Comparison of ENCODE assay signal across 8 mouse cellular contexts in the genomic region with DNA sequence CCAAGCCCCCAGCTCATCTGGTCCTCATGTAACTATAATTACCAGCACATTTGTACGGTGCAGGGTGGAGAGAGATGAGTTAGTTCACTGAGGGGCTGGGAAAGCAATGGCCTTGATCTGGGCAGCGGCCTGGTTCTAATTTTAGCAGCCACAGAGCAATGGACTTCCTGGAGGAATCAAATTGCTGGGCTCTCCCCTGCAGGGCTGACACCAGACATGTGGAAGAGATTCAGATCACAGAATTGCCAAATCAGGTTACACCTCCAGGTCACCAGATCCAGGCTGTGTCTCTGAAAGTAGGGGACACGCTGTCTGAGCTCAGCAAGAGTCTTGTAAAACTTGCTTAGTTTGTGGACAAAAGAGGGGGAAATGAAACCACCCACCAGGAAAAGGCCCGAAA. TPM values are rescaled to one million over a fixed set of nuclear protein-coding genes. Genes with fewer than 3 reads are reported as not detected.
A peak's percentile ranks its signal among the peaks of the same experiment; 100 is the strongest.
DNase-seq lines count a peak whose midpoint lies in the region; ATAC-seq lines count a peak whose summit lies in the region.

No protein-coding gene starts in this region.

- peak overlapping the region; percentile 95 for H3K27ac ChIP-seq in embryonic facial prominence, embryonic 13.5 days
- H3K27ac ChIP-seq in heart, embryonic 16.5 days (ENCODE audit: low read length): peak overlapping the region; percentile 81

- H3K4me2 ChIP-seq in embryonic facial prominence, embryonic 13.5 days: peak overlapping the region; percentile 12
- peak overlapping the region; percentile 36 for H3K4me2 ChIP-seq in heart, embryonic 16.5 days (ENCODE audit: low read depth, low read length)

- H3K9me3 ChIP-seq in embryonic facial prominence, embryonic 13.5 days: no peaks in the 10 kb centered on the region
- no peaks in the 10 kb centered on the region for H3K9me3 ChIP-seq in heart, embryonic 16.5 days (replicated peaks; ENCODE audit: control insufficient read depth, low read length)

- H3K36me3 ChIP-seq in embryonic facial prominence, embryonic 13.5 days: no peaks in the 10 kb centered on the region
- no peaks in the 10 kb centered on the region for H3K36me3 ChIP-seq in heart, embryonic 16.5 days (ENCODE audit: control insufficient read depth, insufficient read depth)

- peak; percentile 76 for ATAC-seq in embryonic facial prominence, embryonic 13.5 days (ENCODE audit: insufficient number of reproducible peaks, insufficient read depth, low FRiP score, low TSS enrichment, low read depth)
- ATAC-seq in heart, embryonic 16.5 days (replicated peaks; ENCODE audit: extremely low read depth, insufficient read depth, low FRiP score): peak; percentile 49; the same call in 1 of the 2 replicates
- peak; percentile 43 for ATAC-seq in megakaryocyte, adult 5-6 weeks (ENCODE audit: poor library complexity, severe bottlenecking)

- H3K4me1 ChIP-seq in embryonic facial prominence, embryonic 13.5 days: peaks cover 59% of the 10 kb centered on the region
- peaks cover 26% of the 10 kb centered on the region for H3K4me1 ChIP-seq in heart, embryonic 16.5 days (ENCODE audit: control insufficient read depth, insufficient read depth, low read length)

- H3K9ac ChIP-seq in embryonic facial prominence, embryonic 13.5 days: peak overlapping the region; percentile 40; the same call in 1 of the 2 replicates
- H3K9ac ChIP-seq in heart, embryonic 16.5 days (ENCODE audit: low read length): no peak overlapping the region

- no peak overlapping the region for H3K4me3 ChIP-seq in embryonic facial prominence, embryonic 13.5 days
- no peak overlapping the region for H3K4me3 ChIP-seq in heart, embryonic 16.5 days (ENCODE audit: low read length)

- H3K27me3 ChIP-seq in embryonic facial prominence, embryonic 13.5 days: no peaks in the 10 kb centered on the region
- no peaks in the 10 kb centered on the region for H3K27me3 ChIP-seq in heart, embryonic 16.5 days (ENCODE audit: control insufficient read depth, insufficient read depth, low read length)

- WGBS in embryonic facial prominence, embryonic 13.5 days: 2% methylated on average over 4 of the region's 4 CpGs
- 8% methylated on average over 4 of the region's 4 CpGs for WGBS in heart, embryonic 16.5 days

- DNase-seq in right cerebral cortex, postnatal 10 days (ENCODE audit: low spot score in 2 of 2): peak; percentile 27 to 30
- no peak for DNase-seq in right cerebral cortex, postnatal 36 days (ENCODE audit: low spot score in 2 of 2)
- DNase-seq in kidney, postnatal 25 days: peak; percentile 34 to 59
- DNase-seq in frontal cortex, postnatal 36 days (ENCODE audit: low spot score in 2 of 2): no peak
- DNase-seq in spleen, postnatal 36 days (ENCODE audit: low spot score in 2 of 2): no peak

RNA-seq across cellular contexts. Expression of a gene that starts 19.3 kb away (rescaled TPM):
- 0.39 and 0.41 TPM in 2 replicates for polyA plus RNA-seq in embryonic facial prominence, embryonic 13.5 days (2015; fragmentation: Nextera tagmentation; extraction: Ambion mirVana)
- polyA plus RNA-seq in heart, embryonic 16.5 days (2015; fragmentation: Nextera tagmentation; extraction: Ambion mirVana): 1.8 and 2.8 TPM in 2 replicates
- not detected in 2 replicates for total RNA-seq in megakaryocyte, adult 5-6 weeks (2015)
- not detected in 2 replicates for total RNA-seq in megakaryocyte, adult 5-6 weeks (2017)

Comparison
In these comparisons a context has a peak if more than half of its experiments do, and no peak if none do; other contexts are left out.
1. DNase-seq: peak in right cerebral cortex, postnatal 10 days (2 of 2) and kidney, postnatal 25 days (2 of 2); none in right cerebral cortex, postnatal 36 days (0 of 2), frontal cortex, postnatal 36 days (0 of 2) and spleen, postnatal 36 days (0 of 2).
2. Peak in every context shown above with its lines, with median percentiles within 50 percentile points of each other: ATAC-seq.